Mouse (Mus musculus): ENCODE measurements around the gene Parp11.

GRCm38 (mm10) chr6:127462251-127462650 lies 15.6 kb downstream of the Parp11 start:
- TF ChIP-seq ZNF384 (IDR thresholded peaks at IDR 0.05; ENCODE audit: low read depth, low read length) (no peak), MAFK (IDR thresholded peaks at IDR 0.05; ENCODE audit: insufficient replicate concordance, low read length) (no peak)

Data from CH12.LX (cell line).